ENCODE assay signal across 8 mouse cellular contexts in genomic region chr1:78217151-78218034, GRCm38 (mm10). TPM values are rescaled to one million over a fixed set of nuclear protein-coding genes. Genes with fewer than 3 reads are reported as not detected.
DNase-seq lines count a peak whose midpoint lies in the region; ATAC-seq lines count a peak whose summit lies in the region.

No protein-coding gene starts in this region.

- H3K9ac ChIP-seq in hindbrain, embryonic 14.5 days: peak overlapping the region; percentile 64

- peak overlapping the region; percentile 78 for H3K4me2 ChIP-seq in hindbrain, embryonic 14.5 days (replicated peaks)

- DNase-seq in cerebellum, adult 18-20 months: peak; percentile 27 to 46
- DNase-seq in cerebellum, adult 8-10 months: no peak
- peak; percentile 46 for DNase-seq in right cerebral cortex, postnatal 25 days
- no peak for DNase-seq in right cerebral cortex, postnatal 4 days
- no peak for DNase-seq in hindbrain, embryonic 14.5 days (ENCODE audit: low spot score)
- peak; percentile 28 for DNase-seq in lung, postnatal 36 days
- DNase-seq in natural killer cell, adult 2 months (ENCODE audit: low spot score in 2 of 2): no peak
- DNase-seq in urinary bladder, postnatal 14 days (ENCODE audit: low spot score): no peak

- H3K4me3 ChIP-seq in hindbrain, embryonic 14.5 days (replicated peaks; ENCODE audit: low read length): peak overlapping the region; percentile 55

- H3K9me3 ChIP-seq in hindbrain, embryonic 14.5 days (ENCODE audit: control insufficient read depth, low read length): no peaks in the 10 kb centered on the region

- under 1% methylated on average over 71 of the region's 79 CpGs for WGBS in hindbrain, embryonic 14.5 days

- ATAC-seq in hindbrain, embryonic 14.5 days (ENCODE audit: low FRiP score): peak; percentile 80

- H3K27ac ChIP-seq in hindbrain, embryonic 14.5 days: no peak overlapping the region

- 0 out of 2 replicates have a peak, but pooled peaks cover 12% of the 10 kb centered on the region for H3K4me1 ChIP-seq in hindbrain, embryonic 14.5 days (replicated peaks; ENCODE audit: control insufficient read depth, insufficient read depth, low read length)

- peaks cover 89% of the 10 kb centered on the region for H3K27me3 ChIP-seq in hindbrain, embryonic 14.5 days (ENCODE audit: control insufficient read depth, insufficient read depth, low read length)

- no peaks in the 10 kb centered on the region for H3K36me3 ChIP-seq in hindbrain, embryonic 14.5 days (replicated peaks; ENCODE audit: control insufficient read depth, insufficient read depth)

RNA-seq across cellular contexts. Expression of gene Pax3, which starts 20.5 kb away (rescaled TPM):
- polyA plus RNA-seq in hindbrain, embryonic 14.5 days (2014; fragmentation: Nextera tagmentation; extraction: Ambion mirVana): 7.9 and 8.2 TPM in 2 replicates

Comparison
In these comparisons a context has a peak if more than half of its experiments do, and no peak if none do; other contexts are left out.
1. DNase-seq: peak in cerebellum, adult 18-20 months (2 of 2), right cerebral cortex, postnatal 25 days (single experiment) and lung, postnatal 36 days (single experiment); none in cerebellum, adult 8-10 months (single experiment), right cerebral cortex, postnatal 4 days (single experiment), hindbrain, embryonic 14.5 days (single experiment), natural killer cell, adult 2 months (0 of 2) and urinary bladder, postnatal 14 days (single experiment).